Mouse (Mus musculus): ENCODE measurements at regions not wholly inside any gene's neighbourhood (a gene's known extent, or its start where the extent isn't known, plus 50 kb on each side); places are given as distances from the start of the nearest gene placed in this dataset.

GRCm38 (mm10) chr12:13106931-13107330 lies 142.1 kb downstream of the Ddx1 start:
- H3K36me3 ChIP-seq (ENCODE audit: control insufficient read depth, insufficient read depth): no peaks in the 10 kb centered on the region
- H3K79me2 ChIP-seq (ENCODE audit: control insufficient read depth, insufficient read depth): no peaks in the 10 kb centered on the region
- TF ChIP-seq MYOD1 (IDR thresholded peaks at IDR 0.05; ENCODE audit: control insufficient read depth in 1 of 3, insufficient read length in 2 of 3, low read depth in 2 of 3) (no peak), POLR2A (IDR thresholded peaks at IDR 0.05; ENCODE audit: insufficient read length, low read depth) (no peak), POLR2AphosphoS2 (IDR thresholded peaks at IDR 0.05; ENCODE audit: insufficient read length, low read depth) (no peak), TCF12 (IDR thresholded peaks at IDR 0.05; ENCODE audit: insufficient read depth, poor library complexity, severe bottlenecking) (no peak), E2F4 (IDR thresholded peaks at IDR 0.05; ENCODE audit: insufficient read depth) (no peak), REST (IDR thresholded peaks at IDR 0.05; ENCODE audit: insufficient read depth, insufficient read length) (no peak), USF1 (IDR thresholded peaks at IDR 0.05; ENCODE audit: low read depth) (no peak), SRF (IDR thresholded peaks at IDR 0.05; ENCODE audit: control insufficient read depth, insufficient read length, low read depth) (no peak), MAX (IDR thresholded peaks at IDR 0.05; ENCODE audit: low read depth) (no peak), CEBPB (IDR thresholded peaks at IDR 0.05; ENCODE audit: insufficient read depth, poor library complexity, severe bottlenecking) (no peak), MYOG (IDR thresholded peaks at IDR 0.05; ENCODE audit: control insufficient read depth in 1 of 3, insufficient read depth in 1 of 3, insufficient read length in 2 of 3, low read depth in 2 of 3) (no peak), TCF3 (IDR thresholded peaks at IDR 0.05; ENCODE audit: insufficient read length, low read depth) (no peak)
- H3K4me3 ChIP-seq: no peak overlapping the region
- no peak overlapping the region for H3ac ChIP-seq (ENCODE audit: control insufficient read depth, insufficient read length)
- H3K27me3 ChIP-seq (ENCODE audit: control insufficient read depth, insufficient read depth, insufficient read length): no peaks in the 10 kb centered on the region
- no peak overlapping the region for H3K4me2 ChIP-seq (ENCODE audit: low read depth)

- Histone ChIP-seq H3K79me2 (ENCODE audit: control insufficient read depth, insufficient read depth) (no peaks in the 10 kb centered on the region), H3K36me3 (ENCODE audit: control insufficient read depth, insufficient read depth) (no peaks in the 10 kb centered on the region), H3K27me3 (ENCODE audit: control insufficient read depth, insufficient read depth, insufficient read length) (no peaks in the 10 kb centered on the region), H3K4me2 (ENCODE audit: low read depth) (no peak overlapping the region), H3K4me3 (no peak overlapping the region), H3ac (ENCODE audit: control insufficient read depth, insufficient read length) (no peak overlapping the region)
- no peak for TF ChIP-seq REST (IDR thresholded peaks at IDR 0.05; ENCODE audit: insufficient read depth, insufficient read length)
- no peak for TF ChIP-seq POLR2A (IDR thresholded peaks at IDR 0.05; ENCODE audit: insufficient read length, low read depth)
- no peak for TF ChIP-seq MYOD1 (IDR thresholded peaks at IDR 0.05; ENCODE audit: control insufficient read depth in 1 of 3, insufficient read length in 2 of 3, low read depth in 2 of 3)
- no peak for TF ChIP-seq MYOG (IDR thresholded peaks at IDR 0.05; ENCODE audit: control insufficient read depth in 1 of 3, insufficient read depth in 1 of 3, insufficient read length in 2 of 3, low read depth in 2 of 3)
- no peak for TF ChIP-seq E2F4 (IDR thresholded peaks at IDR 0.05; ENCODE audit: insufficient read depth)
These were observed 148.3 kb downstream of the Ddx1 start for GRCm38 (mm10) chr12:13100505-13101354.

- Histone ChIP-seq H3K4me2 (ENCODE audit: low read depth) (no peak overlapping the region), H3K4me3 (no peak overlapping the region), H3K36me3 (ENCODE audit: control insufficient read depth, insufficient read depth) (no peaks in the 10 kb centered on the region), H3K79me2 (ENCODE audit: control insufficient read depth, insufficient read depth) (no peaks in the 10 kb centered on the region), H3ac (ENCODE audit: control insufficient read depth, insufficient read length) (no peak overlapping the region), H3K27me3 (ENCODE audit: control insufficient read depth, insufficient read depth, insufficient read length) (no peaks in the 10 kb centered on the region)
- TF ChIP-seq E2F4 (IDR thresholded peaks at IDR 0.05; ENCODE audit: insufficient read depth): no peak
- no peak for TF ChIP-seq MYOG (IDR thresholded peaks at IDR 0.05; ENCODE audit: control insufficient read depth in 1 of 3, insufficient read depth in 1 of 3, insufficient read length in 2 of 3, low read depth in 2 of 3)
- no peak for TF ChIP-seq TCF12 (IDR thresholded peaks at IDR 0.05; ENCODE audit: insufficient read depth, poor library complexity, severe bottlenecking)
- TF ChIP-seq REST (IDR thresholded peaks at IDR 0.05; ENCODE audit: insufficient read depth, insufficient read length): no peak
- no peak for TF ChIP-seq MAX (IDR thresholded peaks at IDR 0.05; ENCODE audit: low read depth)
- no peak for TF ChIP-seq POLR2A (IDR thresholded peaks at IDR 0.05; ENCODE audit: insufficient read length, low read depth)
- no peak for TF ChIP-seq TCF3 (IDR thresholded peaks at IDR 0.05; ENCODE audit: insufficient read length, low read depth)
- no peak for TF ChIP-seq SRF (IDR thresholded peaks at IDR 0.05; ENCODE audit: control insufficient read depth, insufficient read length, low read depth)
- TF ChIP-seq USF1 (IDR thresholded peaks at IDR 0.05; ENCODE audit: low read depth): no peak
- no peak for TF ChIP-seq CEBPB (IDR thresholded peaks at IDR 0.05; ENCODE audit: insufficient read depth, poor library complexity, severe bottlenecking)
- no peak for TF ChIP-seq MYOD1 (IDR thresholded peaks at IDR 0.05; ENCODE audit: control insufficient read depth in 1 of 3, insufficient read length in 2 of 3, low read depth in 2 of 3)
- no peak for TF ChIP-seq POLR2AphosphoS2 (IDR thresholded peaks at IDR 0.05; ENCODE audit: insufficient read length, low read depth)
These were observed 152.6 kb upstream of the Mycn start for GRCm38 (mm10) chr12:13094111-13094851.

- Histone ChIP-seq H3K36me3 (ENCODE audit: control insufficient read depth, insufficient read depth) (no peaks in the 10 kb centered on the region), H3K27me3 (ENCODE audit: control insufficient read depth, insufficient read depth, insufficient read length) (no peaks in the 10 kb centered on the region), H3ac (ENCODE audit: control insufficient read depth, insufficient read length) (no peak overlapping the region), H3K4me3 (no peak overlapping the region), H3K79me2 (ENCODE audit: control insufficient read depth, insufficient read depth) (no peaks in the 10 kb centered on the region), H3K4me2 (ENCODE audit: low read depth) (no peak overlapping the region)
- TF ChIP-seq TCF3 (IDR thresholded peaks at IDR 0.05; ENCODE audit: insufficient read length, low read depth): no peak
- no peak for TF ChIP-seq TCF12 (IDR thresholded peaks at IDR 0.05; ENCODE audit: insufficient read depth, poor library complexity, severe bottlenecking)
- TF ChIP-seq MYOD1 (IDR thresholded peaks at IDR 0.05; ENCODE audit: control insufficient read depth in 1 of 3, insufficient read length in 2 of 3, low read depth in 2 of 3): no peak
- TF ChIP-seq SRF (IDR thresholded peaks at IDR 0.05; ENCODE audit: control insufficient read depth, insufficient read length, low read depth): no peak
- TF ChIP-seq POLR2A (IDR thresholded peaks at IDR 0.05; ENCODE audit: insufficient read length, low read depth): no peak
- TF ChIP-seq POLR2AphosphoS2 (IDR thresholded peaks at IDR 0.05; ENCODE audit: insufficient read length, low read depth): no peak
- TF ChIP-seq MAX (IDR thresholded peaks at IDR 0.05; ENCODE audit: low read depth): no peak
- TF ChIP-seq E2F4 (IDR thresholded peaks at IDR 0.05; ENCODE audit: insufficient read depth): no peak
- no peak for TF ChIP-seq MYOG (IDR thresholded peaks at IDR 0.05; ENCODE audit: control insufficient read depth in 1 of 3, insufficient read depth in 1 of 3, insufficient read length in 2 of 3, low read depth in 2 of 3)
- TF ChIP-seq CEBPB (IDR thresholded peaks at IDR 0.05; ENCODE audit: insufficient read depth, poor library complexity, severe bottlenecking): no peak
- no peak for TF ChIP-seq USF1 (IDR thresholded peaks at IDR 0.05; ENCODE audit: low read depth)
- TF ChIP-seq REST (IDR thresholded peaks at IDR 0.05; ENCODE audit: insufficient read depth, insufficient read length): no peak
These were observed 144.2 kb upstream of the Mycn start for GRCm38 (mm10) chr12:13085951-13086350.
